Mouse (Mus musculus): ENCODE results near the gene Epb41l4b. TPM values are rescaled to one million over a fixed set of nuclear protein-coding genes. Genes with fewer than 3 reads are reported as not detected.

Gene Epb41l4b
- polyA plus RNA-seq, 1 experiment from 2014 or later = 3.1 TPM

GRCm38 (mm10) chr4:57027954-57028353 lies 115.3 kb downstream of the Epb41l4b start:
- 70% methylated on average over 10 of the region's 10 CpGs for WGBS
- Histone ChIP-seq H3K4me3 (no peak overlapping the region), H3K27ac (no peak overlapping the region), H3K27me3 (no peaks in the 10 kb centered on the region), H3K4me1 (peaks cover 11% of the 10 kb centered on the region; the same call in 1 of the 2 replicates), H3K9ac (no peak overlapping the region), H3K4me2 (no peak overlapping the region), H3K36me3 (no peaks in the 10 kb centered on the region), H3K9me3 (no peaks in the 10 kb centered on the region)
- no peak for ATAC-seq (ENCODE audit: insufficient number of reproducible peaks, insufficient read depth, low FRiP score, low TSS enrichment, low read depth)

- H3K9me3 ChIP-seq = no peaks in the 10 kb centered on the region
- no peaks in the 10 kb centered on the region for H3K27me3 ChIP-seq
- WGBS = 41% methylated on average over 3 of the region's 3 CpGs
- no peaks in the 10 kb centered on the region for H3K36me3 ChIP-seq
- no peak overlapping the region for H3K9ac ChIP-seq
- H3K4me3 ChIP-seq = no peak overlapping the region
- ATAC-seq (ENCODE audit: insufficient number of reproducible peaks, insufficient read depth, low FRiP score, low TSS enrichment, low read depth) = no peak
- H3K4me1 ChIP-seq = peaks cover 11% of the 10 kb centered on the region; the same call in 1 of the 2 replicates
- no peak overlapping the region for H3K4me2 ChIP-seq
- no peak overlapping the region for H3K27ac ChIP-seq
These were observed 119.7 kb downstream of the Epb41l4b start for GRCm38 (mm10) chr4:57023527-57023926.

- Histone ChIP-seq H3K4me3 (no peak overlapping the region), H3K27ac (no peak overlapping the region), H3K9ac (no peak overlapping the region), H3K36me3 (no peaks in the 10 kb centered on the region), H3K4me2 (no peak overlapping the region), H3K27me3 (peaks cover 3% of the 10 kb centered on the region; the same call in 1 of the 2 replicates), H3K4me1 (peaks cover 13% of the 10 kb centered on the region; the same call in 1 of the 2 replicates), H3K9me3 (no peaks in the 10 kb centered on the region)
- WGBS = 89% methylated on average over 3 of the region's 3 CpGs
- no peak for ATAC-seq (ENCODE audit: insufficient number of reproducible peaks, insufficient read depth, low FRiP score, low TSS enrichment, low read depth)
These were observed 121.9 kb downstream of the Epb41l4b start for GRCm38 (mm10) chr4:57021288-57021687.

- H3K4me1 ChIP-seq = 0 out of 2 replicates have a peak, but pooled peaks cover 3% of the 10 kb centered on the region
- peaks cover 5% of the 10 kb centered on the region; the same call in 1 of the 2 replicates for H3K27me3 ChIP-seq
- 26% methylated on average over 5 of the region's 5 CpGs for WGBS
- no peak overlapping the region for H3K4me3 ChIP-seq
- H3K9ac ChIP-seq = no peak overlapping the region
- no peaks in the 10 kb centered on the region for H3K36me3 ChIP-seq
- H3K4me2 ChIP-seq = no peak overlapping the region
- no peak for ATAC-seq (ENCODE audit: insufficient number of reproducible peaks, insufficient read depth, low FRiP score, low TSS enrichment, low read depth)
- no peaks in the 10 kb centered on the region for H3K9me3 ChIP-seq
- H3K27ac ChIP-seq = no peak overlapping the region
These were observed 126.0 kb downstream of the Epb41l4b start for GRCm38 (mm10) chr4:57017229-57017628.

GRCm38 (mm10) chr4:57016366-57017171 lies 126.7 kb downstream of the Epb41l4b start:
- Histone ChIP-seq H3K27me3 (peaks cover 5% of the 10 kb centered on the region; the same call in 1 of the 2 replicates), H3K4me3 (no peak overlapping the region), H3K9me3 (no peaks in the 10 kb centered on the region), H3K4me1 (0 out of 2 replicates have a peak, but pooled peaks cover 3% of the 10 kb centered on the region), H3K27ac (no peak overlapping the region), H3K36me3 (no peaks in the 10 kb centered on the region), H3K9ac (no peak overlapping the region), H3K4me2 (no peak overlapping the region)
- no peak for ATAC-seq (ENCODE audit: insufficient number of reproducible peaks, insufficient read depth, low FRiP score, low TSS enrichment, low read depth)
- WGBS = 56% methylated on average over 18 of the region's 18 CpGs

GRCm38 (mm10) chr4:57015032-57015431 lies 128.2 kb downstream of the Epb41l4b start:
- Histone ChIP-seq H3K4me3 (no peak overlapping the region), H3K4me2 (no peak overlapping the region), H3K27me3 (peaks cover 8% of the 10 kb centered on the region; the same call in 1 of the 2 replicates), H3K36me3 (no peaks in the 10 kb centered on the region), H3K27ac (no peak overlapping the region), H3K9me3 (no peaks in the 10 kb centered on the region), H3K9ac (no peak overlapping the region), H3K4me1 (peaks cover 12% of the 10 kb centered on the region)
- ATAC-seq (ENCODE audit: insufficient number of reproducible peaks, insufficient read depth, low FRiP score, low TSS enrichment, low read depth) = no peak
- WGBS = 84% methylated on average over 5 of the region's 5 CpGs

- no peak overlapping the region for H3K27ac ChIP-seq
- no peak for ATAC-seq (ENCODE audit: insufficient number of reproducible peaks, insufficient read depth, low FRiP score, low TSS enrichment, low read depth)
- no peak overlapping the region for H3K4me3 ChIP-seq
- 63% methylated on average over 8 of the region's 8 CpGs for WGBS
- H3K9me3 ChIP-seq = no peaks in the 10 kb centered on the region
- H3K9ac ChIP-seq = no peak overlapping the region
- no peak overlapping the region for H3K4me2 ChIP-seq
- H3K4me1 ChIP-seq = peaks cover 11% of the 10 kb centered on the region
- peaks cover 12% of the 10 kb centered on the region for H3K27me3 ChIP-seq
- no peaks in the 10 kb centered on the region for H3K36me3 ChIP-seq
These were observed 131.7 kb downstream of the Epb41l4b start for GRCm38 (mm10) chr4:57011454-57012046.

- Histone ChIP-seq H3K9ac (no peak overlapping the region), H3K36me3 (no peaks in the 10 kb centered on the region), H3K27ac (no peak overlapping the region), H3K4me3 (no peak overlapping the region), H3K4me1 (peaks cover 9% of the 10 kb centered on the region), H3K9me3 (no peaks in the 10 kb centered on the region), H3K27me3 (peaks cover 7% of the 10 kb centered on the region), H3K4me2 (no peak overlapping the region)
- no peak for ATAC-seq (ENCODE audit: insufficient number of reproducible peaks, insufficient read depth, low FRiP score, low TSS enrichment, low read depth)
- 6% methylated on average over 6 of the region's 6 CpGs for WGBS
These were observed 132.3 kb downstream of the Epb41l4b start for GRCm38 (mm10) chr4:57010919-57011318.

GRCm38 (mm10) chr4:57010425-57010824 lies 132.8 kb downstream of the Epb41l4b start:
- 51% methylated on average over 5 of the region's 5 CpGs for WGBS
- H3K9me3 ChIP-seq = no peaks in the 10 kb centered on the region
- H3K9ac ChIP-seq = no peak overlapping the region
- no peak for ATAC-seq (ENCODE audit: insufficient number of reproducible peaks, insufficient read depth, low FRiP score, low TSS enrichment, low read depth)
- peaks cover 7% of the 10 kb centered on the region for H3K27me3 ChIP-seq
- H3K4me1 ChIP-seq = peaks cover 9% of the 10 kb centered on the region
- no peak overlapping the region for H3K27ac ChIP-seq
- H3K36me3 ChIP-seq = no peaks in the 10 kb centered on the region
- no peak overlapping the region for H3K4me3 ChIP-seq
- no peak overlapping the region for H3K4me2 ChIP-seq

- Histone ChIP-seq H3K4me1 (peaks cover 24% of the 10 kb centered on the region), H3K9ac (no peak overlapping the region), H3K36me3 (no peaks in the 10 kb centered on the region), H3K4me2 (no peak overlapping the region), H3K27me3 (peaks cover 7% of the 10 kb centered on the region), H3K9me3 (no peaks in the 10 kb centered on the region), H3K27ac (no peak overlapping the region), H3K4me3 (no peak overlapping the region)
- 52% methylated on average over 9 of the region's 9 CpGs for WGBS
- ATAC-seq (ENCODE audit: insufficient number of reproducible peaks, insufficient read depth, low FRiP score, low TSS enrichment, low read depth) = no peak
These were observed 135.5 kb downstream of the Epb41l4b start for GRCm38 (mm10) chr4:57007717-57008116.

- Histone ChIP-seq H3K9me3 (no peaks in the 10 kb centered on the region), H3K4me3 (no peak overlapping the region), H3K36me3 (no peaks in the 10 kb centered on the region), H3K4me1 (peaks cover 14% of the 10 kb centered on the region), H3K4me2 (no peak overlapping the region), H3K27ac (0 out of 2 replicates have a peak overlapping the region, but pooled peaks have one; percentile 28), H3K27me3 (peaks cover 5% of the 10 kb centered on the region), H3K9ac (no peak overlapping the region)
- WGBS = 71% methylated on average over 8 of the region's 8 CpGs
- 0 out of 2 replicates have a peak, but pooled peaks have one; percentile 15 for ATAC-seq (ENCODE audit: insufficient number of reproducible peaks, insufficient read depth, low FRiP score, low TSS enrichment, low read depth)
These were observed 138.2 kb downstream of the Epb41l4b start for GRCm38 (mm10) chr4:57005011-57005410.

GRCm38 (mm10) chr4:57003886-57004285 lies 139.4 kb downstream of the Epb41l4b start:
- no peak overlapping the region for H3K4me3 ChIP-seq
- H3K36me3 ChIP-seq = no peaks in the 10 kb centered on the region
- H3K4me1 ChIP-seq = peaks cover 14% of the 10 kb centered on the region
- H3K27me3 ChIP-seq = no peaks in the 10 kb centered on the region
- H3K9me3 ChIP-seq = no peaks in the 10 kb centered on the region
- no peak overlapping the region for H3K4me2 ChIP-seq
- 70% methylated on average over 8 of the region's 8 CpGs for WGBS
- ATAC-seq (ENCODE audit: insufficient number of reproducible peaks, insufficient read depth, low FRiP score, low TSS enrichment, low read depth) = no peak
- no peak overlapping the region for H3K9ac ChIP-seq
- no peak overlapping the region for H3K27ac ChIP-seq

Data from embryonic facial prominence, embryonic 13.5 days (tissue).